Mouse (Mus musculus): ENCODE results near the gene Tubb2b. TPM values are rescaled to one million over a fixed set of nuclear protein-coding genes. Genes with fewer than 3 reads are reported as not detected.

Gene Tubb2b
- polyA plus RNA-seq, 1 experiment from 2014 or later = 13.4 TPM

DNA sequence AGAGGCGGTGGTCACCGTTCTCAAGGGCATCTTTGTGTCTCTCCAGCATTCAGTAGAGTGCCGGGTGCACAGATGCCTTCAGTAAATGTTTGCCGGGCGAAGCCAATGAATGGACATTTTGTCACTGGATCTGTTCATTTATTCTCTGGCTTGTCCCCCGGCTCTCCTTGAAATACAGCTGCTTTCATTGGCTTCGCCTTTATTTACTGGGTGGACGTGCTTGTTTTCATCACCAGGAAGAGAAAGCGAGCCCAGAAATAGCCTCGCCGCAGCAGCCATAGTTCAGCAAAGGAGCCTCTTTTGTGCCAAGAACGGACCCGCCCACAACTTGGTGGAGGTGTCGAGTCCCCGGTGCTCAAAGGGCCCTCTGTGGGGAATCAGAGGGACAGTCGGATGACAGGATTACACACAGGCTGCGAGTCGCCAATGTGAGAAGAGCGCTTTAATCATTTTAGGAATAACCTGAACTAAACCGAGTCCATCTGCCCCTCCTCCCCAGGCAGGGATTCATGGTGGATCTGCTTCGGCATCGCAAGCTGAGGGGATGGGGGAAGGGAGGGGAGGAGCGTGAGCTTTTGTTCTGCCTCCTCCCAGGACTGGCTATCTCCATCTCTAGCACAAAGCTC, 18.6 kb upstream of the Tubb2b start:
- Histone ChIP-seq H3K36me3 (ENCODE audit: control insufficient read depth, insufficient read depth, low read length) (no peaks in the 10 kb centered on the region), H3K27ac (replicated peaks) (0 out of 2 replicates have a peak overlapping the region, but pooled peaks have one; percentile 2), H3K4me2 (replicated peaks; ENCODE audit: low read depth) (peak overlapping the region; percentile 66), H3K27me3 (ENCODE audit: control insufficient read depth, insufficient read depth, low read length) (no peaks in the 10 kb centered on the region), H3K9me3 (ENCODE audit: control insufficient read depth, low read length) (no peaks in the 10 kb centered on the region), H3K4me3 (ENCODE audit: low read depth, low read length) (peak overlapping the region; percentile 41), H3K4me1 (replicated peaks; ENCODE audit: control insufficient read depth, insufficient read depth) (peaks cover 2% of the 10 kb centered on the region; the same call in 1 of the 2 replicates), H3K9ac (ENCODE audit: low read length) (peak overlapping the region; percentile 48)
- ATAC-seq (ENCODE audit: low FRiP score, low TSS enrichment) (peak; percentile 59), DNase-seq (ENCODE audit: low spot score) (peak; percentile 64)
- 1% methylated on average over 23 of the region's 23 CpGs for WGBS
- TF ChIP-seq EP300 (optimal IDR thresholded peaks at IDR 0.05) = no peak
- TF ChIP-seq CTCF (IDR thresholded peaks at IDR 0.05; ENCODE audit: low read depth) = no peak

DNA sequence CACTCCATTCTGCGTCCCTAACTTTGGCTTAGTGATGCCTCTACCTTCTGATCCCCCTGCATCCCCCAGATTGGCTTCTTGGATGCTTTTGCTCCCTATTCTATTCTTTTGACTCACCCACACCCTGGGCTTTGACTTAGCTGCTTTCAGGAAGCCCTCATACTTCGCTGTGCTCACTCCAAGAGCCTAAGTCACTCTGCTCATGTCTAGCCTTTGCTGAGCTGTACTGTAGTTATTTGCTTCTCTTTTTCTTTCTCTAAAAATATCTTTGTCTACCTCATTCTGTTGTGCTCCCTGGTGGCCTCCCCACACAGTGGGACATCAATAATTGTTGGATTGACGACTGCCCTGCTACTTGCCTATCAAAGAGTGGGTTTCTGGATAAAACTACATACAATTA, 17.9 kb upstream of the Tubb2b start:
- Histone ChIP-seq H3K27me3 (ENCODE audit: control insufficient read depth, insufficient read depth, low read length) (no peaks in the 10 kb centered on the region), H3K4me3 (ENCODE audit: low read depth, low read length) (no peak overlapping the region), H3K9ac (ENCODE audit: low read length) (no peak overlapping the region), H3K4me1 (replicated peaks; ENCODE audit: control insufficient read depth, insufficient read depth) (peaks cover 2% of the 10 kb centered on the region; the same call in 1 of the 2 replicates), H3K9me3 (ENCODE audit: control insufficient read depth, low read length) (no peaks in the 10 kb centered on the region), H3K36me3 (ENCODE audit: control insufficient read depth, insufficient read depth, low read length) (no peaks in the 10 kb centered on the region), H3K4me2 (replicated peaks; ENCODE audit: low read depth) (peak overlapping the region; percentile 66), H3K27ac (replicated peaks) (no peak overlapping the region)
- TF ChIP-seq CTCF (IDR thresholded peaks at IDR 0.05; ENCODE audit: low read depth) (no peak), EP300 (optimal IDR thresholded peaks at IDR 0.05) (no peak)
- DNase-seq (ENCODE audit: low spot score) = no peak
- WGBS = 79% methylated on average over 3 of the region's 3 CpGs
- no peak for ATAC-seq (ENCODE audit: low FRiP score, low TSS enrichment)

DNA sequence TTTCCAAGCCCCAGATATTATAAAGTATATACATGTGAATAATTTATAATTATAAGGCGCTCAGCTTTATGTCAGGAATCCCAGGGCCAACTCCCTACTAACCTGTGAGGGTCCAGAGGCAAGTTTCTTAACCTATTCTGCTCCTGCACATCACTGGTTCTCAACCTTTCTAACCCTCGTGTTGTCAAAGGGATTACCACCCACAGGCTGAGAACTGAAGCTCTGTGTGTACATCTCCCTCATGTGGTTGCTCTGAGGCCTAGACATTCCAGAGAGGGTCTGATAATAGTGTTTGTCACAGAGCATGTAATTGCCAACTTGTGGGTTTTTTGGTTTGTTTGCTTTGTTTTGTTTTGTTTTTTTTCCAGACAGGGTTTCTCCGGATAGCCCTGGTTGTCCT, 16.6 kb upstream of the Tubb2b start:
- TF ChIP-seq CTCF (IDR thresholded peaks at IDR 0.05; ENCODE audit: low read depth) = peak; percentile 38; the same call in 1 of the 2 replicates
- TF ChIP-seq EP300 (optimal IDR thresholded peaks at IDR 0.05) = no peak
- no peak for ATAC-seq (ENCODE audit: low FRiP score, low TSS enrichment)
- Histone ChIP-seq H3K9me3 (ENCODE audit: control insufficient read depth, low read length) (no peaks in the 10 kb centered on the region), H3K4me3 (ENCODE audit: low read depth, low read length) (no peak overlapping the region), H3K36me3 (ENCODE audit: control insufficient read depth, insufficient read depth, low read length) (no peaks in the 10 kb centered on the region), H3K4me1 (replicated peaks; ENCODE audit: control insufficient read depth, insufficient read depth) (peaks cover 2% of the 10 kb centered on the region; the same call in 1 of the 2 replicates), H3K9ac (ENCODE audit: low read length) (no peak overlapping the region), H3K4me2 (replicated peaks; ENCODE audit: low read depth) (no peak overlapping the region), H3K27ac (replicated peaks) (no peak overlapping the region), H3K27me3 (ENCODE audit: control insufficient read depth, insufficient read depth, low read length) (no peaks in the 10 kb centered on the region)
- DNase-seq (ENCODE audit: low spot score) = no peak
- 58% methylated on average over 3 of the region's 3 CpGs for WGBS

DNA sequence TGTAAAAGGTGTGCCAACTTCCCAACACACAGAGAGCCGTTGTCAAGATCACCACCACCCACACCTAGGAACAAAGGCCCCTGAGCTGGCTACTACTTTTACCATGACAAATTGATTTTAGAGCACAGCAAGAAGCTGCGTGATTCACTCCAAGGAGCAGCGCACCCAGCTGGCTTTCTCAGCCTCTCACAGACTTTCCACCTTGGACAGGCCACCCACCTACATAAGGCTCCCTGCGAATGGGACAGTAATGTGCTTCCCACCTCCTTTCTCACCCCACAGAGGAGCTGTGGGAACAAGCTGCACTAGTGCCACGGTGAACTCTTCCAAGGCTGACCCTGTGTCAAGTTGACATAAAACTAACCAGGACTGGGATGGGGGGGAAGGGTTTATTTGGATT, 13.1 kb upstream of the Tubb2b start:
- Histone ChIP-seq H3K27me3 (ENCODE audit: control insufficient read depth, insufficient read depth, low read length) (no peaks in the 10 kb centered on the region), H3K4me3 (ENCODE audit: low read depth, low read length) (no peak overlapping the region), H3K4me2 (replicated peaks; ENCODE audit: low read depth) (no peak overlapping the region), H3K9me3 (ENCODE audit: control insufficient read depth, low read length) (no peaks in the 10 kb centered on the region), H3K9ac (ENCODE audit: low read length) (no peak overlapping the region), H3K27ac (replicated peaks) (no peak overlapping the region), H3K4me1 (replicated peaks; ENCODE audit: control insufficient read depth, insufficient read depth) (no peaks in the 10 kb centered on the region), H3K36me3 (ENCODE audit: control insufficient read depth, insufficient read depth, low read length) (no peaks in the 10 kb centered on the region)
- DNase-seq (ENCODE audit: low spot score) (no peak), ATAC-seq (ENCODE audit: low FRiP score, low TSS enrichment) (no peak)
- TF ChIP-seq EP300 (optimal IDR thresholded peaks at IDR 0.05) (no peak), CTCF (IDR thresholded peaks at IDR 0.05; ENCODE audit: low read depth) (no peak)
- WGBS = 49% methylated on average over 5 of the region's 5 CpGs

DNA sequence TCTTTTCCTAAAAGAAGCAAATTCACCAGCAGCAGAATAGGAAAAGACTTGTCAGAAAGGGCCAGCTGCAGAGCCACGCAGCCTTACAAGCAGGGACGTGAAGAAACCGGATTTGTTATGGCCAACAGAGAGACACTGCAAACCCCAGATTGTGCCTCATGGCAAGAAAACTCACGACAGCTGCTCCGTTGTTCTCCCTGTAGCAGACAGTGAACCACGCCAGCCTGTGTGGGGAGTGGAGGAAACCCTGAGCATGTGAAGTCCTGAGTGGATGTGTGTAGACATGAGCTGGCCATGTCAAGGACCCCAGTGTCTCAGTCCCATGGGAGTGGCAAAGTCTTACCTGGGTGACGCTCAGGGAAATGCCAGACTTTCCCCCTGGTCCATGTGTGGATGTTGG, 6.3 kb upstream of the Tubb2b start:
- no peak overlapping the region for H3K4me2 ChIP-seq (replicated peaks; ENCODE audit: low read depth)
- ATAC-seq (ENCODE audit: low FRiP score, low TSS enrichment) = peak; percentile 60; the same call in 1 of the 2 replicates
- 37% methylated on average over 7 of the region's 7 CpGs for WGBS

DNA sequence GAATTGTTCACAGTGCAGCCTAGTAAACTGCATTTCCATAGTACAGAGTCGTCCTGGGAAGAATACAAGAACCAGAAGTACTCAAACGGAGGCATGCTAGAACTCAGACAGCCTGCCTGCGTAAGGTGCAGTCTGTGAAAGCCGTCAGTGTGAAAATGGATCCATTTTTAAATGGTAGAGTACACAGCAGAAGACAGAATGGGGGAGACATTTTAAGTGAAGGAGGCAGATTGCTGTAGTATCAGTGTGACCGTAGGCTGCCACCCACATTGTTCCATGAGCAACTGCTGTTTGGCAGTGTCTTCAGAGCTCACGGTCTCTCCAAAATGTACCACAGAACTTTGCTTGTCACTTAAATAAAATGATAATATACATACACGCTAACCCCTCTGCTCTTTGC, 4.0 kb upstream of the Tubb2b start:
- Histone ChIP-seq H3K27ac (replicated peaks) (no peak overlapping the region), H3K9ac (ENCODE audit: low read length) (no peak overlapping the region), H3K4me1 (replicated peaks; ENCODE audit: control insufficient read depth, insufficient read depth) (peaks cover 4% of the 10 kb centered on the region; the same call in 1 of the 2 replicates), H3K4me2 (replicated peaks; ENCODE audit: low read depth) (no peak overlapping the region), H3K27me3 (ENCODE audit: control insufficient read depth, insufficient read depth, low read length) (no peaks in the 10 kb centered on the region), H3K4me3 (ENCODE audit: low read depth, low read length) (no peak overlapping the region), H3K9me3 (ENCODE audit: control insufficient read depth, low read length) (no peaks in the 10 kb centered on the region), H3K36me3 (ENCODE audit: control insufficient read depth, insufficient read depth, low read length) (no peaks in the 10 kb centered on the region)
- ATAC-seq (ENCODE audit: low FRiP score, low TSS enrichment) (no peak), DNase-seq (ENCODE audit: low spot score) (no peak)
- TF ChIP-seq CTCF (IDR thresholded peaks at IDR 0.05; ENCODE audit: low read depth) (no peak), EP300 (optimal IDR thresholded peaks at IDR 0.05) (no peak)
- 82% methylated on average over 7 of the region's 7 CpGs for WGBS

More for the DNA sequence above, 6.3 kb upstream of the Tubb2b start:
- no peak overlapping the region for H3K4me3 ChIP-seq (ENCODE audit: low read depth, low read length)
- no peak for DNase-seq (ENCODE audit: low spot score)
- no peaks in the 10 kb centered on the region for H3K4me1 ChIP-seq (replicated peaks; ENCODE audit: control insufficient read depth, insufficient read depth)
- H3K9ac ChIP-seq (ENCODE audit: low read length) = no peak overlapping the region
- no peaks in the 10 kb centered on the region for H3K27me3 ChIP-seq (ENCODE audit: control insufficient read depth, insufficient read depth, low read length)
- no peak for TF ChIP-seq EP300 (optimal IDR thresholded peaks at IDR 0.05)
- TF ChIP-seq CTCF (IDR thresholded peaks at IDR 0.05; ENCODE audit: low read depth) = no peak
- H3K36me3 ChIP-seq (ENCODE audit: control insufficient read depth, insufficient read depth, low read length) = no peaks in the 10 kb centered on the region
- H3K27ac ChIP-seq (replicated peaks) = no peak overlapping the region
- no peaks in the 10 kb centered on the region for H3K9me3 ChIP-seq (ENCODE audit: control insufficient read depth, low read length)

Data from stomach, postnatal 0 days (tissue).